Mouse (Mus musculus) retina, postnatal 7 days (tissue): ENCODE results near the gene Hscb.

Source experiments
- DNase-seq: peaks from one replicate; pipeline ENCODE4 v3.0.0-alpha.2; 2012; ENCODE audit warnings: low read depth, low spot score

Gene Hscb

DNA sequence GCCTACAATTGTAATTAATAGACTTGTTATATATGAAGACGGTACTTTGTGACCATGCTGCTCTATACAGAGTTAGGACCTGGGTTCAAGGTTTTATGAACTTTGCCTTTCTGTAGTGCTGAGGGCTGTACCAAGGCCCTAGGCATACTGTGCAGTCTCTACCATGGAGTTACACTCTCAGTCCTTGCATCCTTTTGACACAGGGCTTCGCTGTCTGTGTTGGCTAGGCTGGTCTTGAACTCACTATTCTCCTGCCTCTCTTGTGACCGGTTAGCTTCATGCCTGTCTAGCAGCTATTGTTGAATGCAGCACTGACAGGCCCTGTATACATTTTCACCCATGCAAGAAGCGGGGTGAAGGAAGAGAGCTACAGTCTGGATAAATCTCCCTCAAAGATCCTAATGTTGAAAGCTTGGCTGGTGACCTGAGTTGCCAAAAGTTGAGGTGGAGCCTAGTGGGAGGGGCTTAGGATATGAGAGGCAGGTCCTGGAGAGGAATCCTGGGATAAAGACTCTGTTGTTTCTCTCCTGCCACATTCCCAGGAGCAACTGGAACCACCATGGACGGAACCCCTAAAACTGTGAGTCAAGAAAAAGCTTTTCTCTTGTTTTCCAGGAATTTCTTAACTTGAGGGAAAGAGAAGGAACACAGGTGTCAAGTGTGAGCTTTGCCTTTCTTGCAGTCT is 8.4 kb downstream of the Hscb start:
- no peak for DNase-seq

DNA sequence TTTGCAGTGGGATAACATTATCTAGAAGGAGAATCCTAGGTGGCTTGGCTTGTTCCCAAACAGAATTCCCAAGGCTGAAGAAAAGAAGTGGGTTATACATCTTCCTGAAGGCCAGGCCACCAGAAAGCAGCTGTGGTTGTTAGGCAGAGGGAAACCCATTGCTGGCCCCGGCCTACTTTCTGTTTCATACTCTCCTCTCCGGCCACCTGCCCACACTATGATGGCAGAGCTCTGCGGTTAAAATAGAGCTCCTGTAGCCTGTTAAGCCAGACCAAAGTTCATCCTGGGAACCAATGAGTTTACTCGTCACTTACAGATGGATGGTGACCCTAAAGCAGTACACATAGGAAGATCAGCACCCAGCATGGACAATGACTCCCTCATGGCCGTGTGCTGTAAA is 12.0 kb downstream of the Hscb start:
- DNase-seq: no peak

DNA sequence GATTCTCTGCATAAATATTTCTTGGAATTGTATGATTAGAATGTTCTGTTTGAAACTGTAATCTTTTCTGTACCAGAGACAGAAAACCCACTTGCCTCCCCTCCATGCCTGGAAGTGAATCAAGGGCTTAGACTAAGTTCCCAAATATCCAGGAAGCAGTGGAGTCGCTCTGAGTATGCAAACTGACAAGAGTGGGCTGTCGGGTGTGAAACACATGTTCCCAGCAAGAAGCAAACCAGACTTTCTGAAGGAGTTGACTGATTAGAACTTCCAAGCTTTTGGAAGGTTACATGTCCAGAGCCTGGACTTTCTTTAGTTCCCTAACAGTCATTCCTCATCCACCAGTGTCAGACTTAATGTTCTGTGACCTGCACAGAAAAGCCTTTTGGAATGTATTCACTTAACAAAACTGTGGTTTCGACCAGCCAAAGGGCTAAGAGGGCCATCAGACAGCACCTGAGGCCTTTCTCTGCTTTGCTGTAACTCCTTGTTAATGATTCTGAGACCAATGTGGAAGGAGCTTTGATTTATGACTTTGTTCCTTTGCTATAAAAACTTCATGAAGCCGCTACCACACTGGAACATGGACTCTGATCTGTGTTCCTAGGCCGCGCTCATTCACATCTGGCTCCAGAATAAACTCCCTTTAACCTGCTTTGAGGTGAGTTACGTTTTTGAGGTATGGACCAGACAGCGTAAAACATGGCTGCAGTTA is 12.6 kb downstream of the Hscb start:
- no peak for DNase-seq

DNA sequence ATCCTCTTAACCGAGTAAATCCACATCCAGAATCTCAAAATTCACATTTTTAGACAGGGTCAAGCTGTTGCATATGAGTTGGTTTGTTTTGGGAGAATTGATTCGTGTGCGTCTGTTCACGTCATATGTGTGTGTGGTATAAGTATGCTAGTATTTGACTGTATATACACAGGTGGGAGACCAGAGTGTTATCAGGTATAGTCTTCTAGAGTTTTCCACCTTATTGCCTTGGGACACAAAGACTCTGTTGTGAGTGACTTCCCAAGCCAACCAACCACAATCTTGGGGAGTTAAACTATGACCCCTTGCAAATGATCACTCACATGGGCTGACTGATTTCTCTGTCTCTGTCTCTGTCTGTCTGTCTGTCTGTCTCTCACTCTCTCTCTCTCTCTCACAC is 15.2 kb downstream of the Hscb start:
- DNase-seq: no peak

DNA sequence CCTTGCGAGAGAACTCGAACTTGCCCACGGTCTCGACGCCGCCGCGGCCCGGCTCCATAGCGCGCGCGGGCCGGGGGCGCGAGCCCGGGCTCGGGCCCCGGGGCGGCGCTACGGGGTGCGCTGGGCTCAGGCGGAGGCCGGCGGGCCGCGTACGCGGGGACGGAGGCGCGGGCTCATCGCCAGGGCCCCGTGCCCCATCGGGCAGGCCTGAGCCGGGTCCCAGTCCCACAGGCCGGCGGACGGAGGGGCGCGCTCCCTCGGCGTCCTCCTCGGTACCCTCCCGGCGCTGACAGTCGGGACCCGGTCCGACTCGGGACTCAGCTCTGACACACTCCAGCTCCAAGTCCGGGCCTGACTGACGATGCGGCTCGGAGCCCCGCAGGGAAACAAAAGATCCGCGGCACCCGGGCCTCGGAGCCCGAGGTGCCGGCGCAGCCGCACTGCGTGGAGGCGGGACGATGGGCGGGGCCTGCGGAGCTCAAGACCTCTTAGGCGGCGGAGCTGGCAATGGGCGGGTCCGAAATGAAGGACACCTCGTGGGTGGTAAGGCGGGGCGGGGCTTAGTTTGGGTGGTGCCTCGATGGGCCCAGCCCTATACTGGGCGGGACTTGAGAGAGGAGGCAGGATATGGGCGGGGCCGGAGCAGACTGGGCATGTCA is 29.8 kb downstream of the Hscb start, which contains the start of gene Ulk1:
Gene Ulk1, minus strand, starts transcription at position 431 of the 659 bp plus-strand sequence.
- DNase-seq: peak; percentile 97

DNA sequence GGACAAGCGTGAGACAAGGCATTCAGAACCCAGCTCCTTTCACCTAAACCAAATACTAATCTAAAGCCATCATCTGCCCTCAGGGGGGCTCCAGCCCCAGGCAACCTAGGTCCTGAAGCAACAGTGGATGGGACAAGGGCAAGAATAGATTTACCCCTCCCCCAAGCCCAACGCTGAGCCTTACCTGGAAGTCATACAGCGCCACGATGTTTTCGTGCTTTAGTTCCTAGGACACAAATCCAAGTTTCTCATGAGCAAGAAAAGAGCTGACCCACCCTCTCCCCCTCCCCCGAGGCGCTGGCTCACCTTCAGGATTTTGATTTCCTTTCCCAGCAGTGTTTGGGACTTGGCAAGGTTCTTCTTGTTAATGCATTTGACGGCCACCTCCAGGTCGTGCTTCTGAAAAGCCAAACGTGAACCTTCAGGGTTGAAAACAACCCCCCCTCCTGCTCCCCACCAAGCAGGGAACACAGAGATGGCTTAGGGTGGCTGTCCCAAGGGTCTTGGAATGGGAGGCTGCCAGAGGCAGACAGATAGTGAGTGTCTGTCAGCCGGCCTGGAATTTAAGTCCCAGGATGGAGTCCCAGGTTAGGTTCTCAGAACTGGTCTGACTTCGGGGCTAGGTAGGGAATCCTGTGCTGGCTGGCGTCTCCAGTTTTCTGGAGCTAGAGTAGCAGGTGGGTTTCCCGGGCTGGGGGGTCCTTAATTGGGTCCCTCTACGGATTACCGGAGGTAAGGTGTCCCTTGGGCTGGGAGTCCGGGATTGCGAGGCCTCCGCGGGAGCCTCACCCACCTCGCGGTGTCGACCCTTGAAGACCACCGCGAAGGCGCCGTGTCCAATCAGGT is 30.5 kb downstream of the Hscb start:
- no peak for DNase-seq

DNA sequence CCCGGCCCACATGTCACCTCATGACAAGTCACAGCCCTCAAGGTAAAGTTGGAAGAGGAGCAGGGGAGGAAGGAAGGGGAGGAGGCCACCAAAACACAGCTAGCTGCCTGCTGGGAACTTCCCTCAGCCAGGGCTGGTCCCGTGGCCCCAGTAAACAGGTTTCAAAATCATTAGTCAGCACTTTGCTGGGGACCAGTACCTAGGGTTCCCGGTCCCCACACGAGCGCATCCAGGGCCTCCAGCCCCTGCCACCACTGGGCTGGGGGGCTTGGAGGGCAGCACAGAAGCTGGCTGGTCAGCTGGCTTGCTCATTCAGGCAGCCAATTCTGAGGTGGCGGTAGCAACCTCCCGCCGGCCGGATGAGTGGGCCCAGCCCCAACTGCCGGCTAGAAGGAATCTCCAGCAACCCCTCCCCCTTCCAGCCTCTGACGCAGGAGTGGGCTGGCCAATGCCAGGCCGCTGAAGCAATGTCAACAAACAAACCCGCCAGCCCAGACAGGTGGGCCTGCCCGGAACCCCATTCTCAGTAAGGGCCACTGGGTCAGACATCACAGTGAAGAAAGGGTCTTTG is 31.4 kb downstream of the Hscb start:
- peak; percentile 54 for DNase-seq

DNA sequence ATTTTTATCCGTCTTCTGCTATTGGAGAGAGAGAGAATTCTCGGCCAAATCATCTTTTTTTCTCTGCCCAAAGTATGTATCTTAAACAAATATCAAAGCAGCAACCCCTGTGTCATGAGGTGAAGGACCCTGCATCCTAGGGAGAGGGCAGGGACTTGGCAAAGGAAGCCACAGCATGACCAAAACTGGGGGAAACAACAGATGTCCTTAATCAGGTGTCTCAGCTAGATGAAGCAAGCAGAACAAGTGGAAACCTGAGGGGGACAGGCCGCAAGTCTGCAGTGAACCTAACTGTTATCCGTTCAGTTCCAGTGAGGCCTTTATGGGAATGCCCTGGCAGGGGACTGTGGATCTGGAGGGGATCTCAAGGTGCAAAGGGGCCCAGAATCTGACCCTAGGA is 32.1 kb downstream of the Hscb start:
- DNase-seq: no peak

DNA sequence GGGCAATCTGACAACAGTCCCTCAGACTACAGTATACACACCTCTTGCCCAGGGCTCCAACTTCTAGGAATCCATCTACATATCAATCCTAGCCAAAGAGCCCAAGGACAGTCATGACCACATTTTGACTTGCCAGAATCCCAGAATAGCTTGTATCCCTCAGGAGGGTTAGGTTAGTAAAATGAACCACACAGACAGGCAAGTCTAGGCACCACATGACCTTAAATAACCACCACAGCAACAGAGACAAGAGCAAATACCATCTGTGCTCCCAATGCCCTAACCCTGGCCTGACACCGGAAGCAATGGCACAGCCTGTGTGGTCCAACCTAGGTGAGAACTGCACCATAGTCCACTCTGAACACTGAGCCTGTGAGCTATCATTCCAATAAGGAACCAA is 32.9 kb downstream of the Hscb start:
- no peak for DNase-seq

DNA sequence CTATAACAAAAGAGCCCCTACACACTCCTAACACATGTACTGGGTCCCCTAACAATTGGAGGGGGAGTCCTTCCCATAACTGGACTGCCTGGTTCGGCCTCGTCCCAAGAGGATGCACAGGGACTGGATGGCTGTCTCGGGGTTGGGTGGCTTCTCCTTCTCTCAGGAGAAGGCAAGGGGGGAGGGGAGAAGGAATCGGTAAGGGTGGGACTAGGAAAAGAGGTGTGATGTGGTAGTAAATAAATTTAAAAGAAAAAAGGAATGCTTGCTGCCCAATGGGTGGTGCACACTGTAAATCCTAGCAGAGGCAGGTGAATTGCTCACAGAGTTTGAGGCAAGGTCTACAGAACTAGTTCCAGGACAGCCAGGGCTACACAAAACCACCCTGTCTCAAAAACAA is 33.4 kb downstream of the Hscb start:
- no peak for DNase-seq

DNA sequence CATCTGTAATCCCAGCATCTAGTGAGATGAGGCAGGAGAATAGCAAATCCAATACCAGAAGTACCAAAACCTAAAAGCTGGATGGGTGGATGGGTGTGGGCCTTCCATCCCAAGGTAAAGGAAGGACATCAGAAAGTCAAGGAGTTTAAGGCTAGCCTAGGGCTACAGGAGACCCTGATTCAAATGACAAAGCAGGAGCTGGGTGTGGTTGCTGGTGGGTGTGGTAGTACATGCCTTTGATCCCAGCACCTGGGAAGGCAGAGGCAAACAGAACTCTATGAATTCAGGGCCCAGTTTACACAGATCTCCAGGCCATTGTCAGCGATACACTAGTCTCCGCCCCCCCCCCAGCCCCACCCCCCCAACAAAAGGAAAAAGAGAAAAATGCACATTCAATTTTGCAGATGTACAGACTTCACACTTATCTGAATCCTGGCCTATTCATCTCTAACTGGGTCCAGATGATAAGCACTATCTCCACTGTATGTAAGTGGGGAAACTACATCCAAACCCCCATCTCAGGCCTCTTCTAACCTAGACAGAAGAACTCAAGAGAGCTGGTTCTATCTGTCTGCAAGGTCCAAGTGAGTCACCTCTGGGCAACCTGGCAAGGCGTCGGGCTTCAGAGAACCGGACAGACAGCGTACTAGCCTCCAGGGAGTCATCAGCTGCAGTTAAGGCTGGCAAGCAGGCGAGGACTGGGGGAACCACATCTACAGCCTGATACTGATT is 35.4 kb downstream of the Hscb start:
- DNase-seq: no peak

DNA sequence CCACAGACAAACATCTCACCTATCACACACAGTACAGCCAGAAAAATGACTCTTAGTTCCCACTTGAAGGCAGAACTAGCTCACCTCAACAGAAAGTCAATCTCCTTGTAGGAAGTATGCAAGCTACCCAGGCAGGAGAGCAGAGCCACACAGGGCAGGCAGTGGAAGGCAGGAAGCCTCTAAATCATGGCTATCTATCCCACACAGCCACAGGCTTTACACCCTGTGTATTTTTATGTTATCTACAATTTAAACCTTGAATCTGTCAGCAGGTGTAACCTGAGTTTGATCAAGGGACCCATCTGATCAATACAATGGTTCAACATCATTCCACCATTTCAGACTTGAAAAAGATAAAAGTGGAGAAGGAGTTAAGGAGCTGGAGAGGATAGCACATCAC is 36.8 kb downstream of the Hscb start:
- no peak for DNase-seq

DNA sequence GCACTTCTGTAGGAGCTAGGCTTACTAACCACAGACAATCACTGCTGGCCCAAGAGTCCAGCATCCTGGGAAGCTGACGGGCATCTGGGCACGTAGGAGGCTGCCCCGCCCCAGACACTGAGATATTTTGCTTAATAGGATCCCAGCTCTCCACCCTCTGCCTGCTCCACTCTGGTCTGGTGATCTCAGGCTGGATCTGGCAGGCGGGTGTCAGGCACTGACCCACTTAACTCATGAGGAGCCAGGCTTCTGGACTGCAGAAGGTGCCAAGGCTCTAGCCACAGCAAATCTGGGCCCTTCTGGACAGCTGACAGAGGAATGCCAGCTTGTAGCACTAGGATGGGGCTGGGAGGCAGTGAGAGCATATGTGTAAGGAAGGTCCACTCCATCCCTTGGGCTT is 37.4 kb downstream of the Hscb start:
- no peak for DNase-seq

DNA sequence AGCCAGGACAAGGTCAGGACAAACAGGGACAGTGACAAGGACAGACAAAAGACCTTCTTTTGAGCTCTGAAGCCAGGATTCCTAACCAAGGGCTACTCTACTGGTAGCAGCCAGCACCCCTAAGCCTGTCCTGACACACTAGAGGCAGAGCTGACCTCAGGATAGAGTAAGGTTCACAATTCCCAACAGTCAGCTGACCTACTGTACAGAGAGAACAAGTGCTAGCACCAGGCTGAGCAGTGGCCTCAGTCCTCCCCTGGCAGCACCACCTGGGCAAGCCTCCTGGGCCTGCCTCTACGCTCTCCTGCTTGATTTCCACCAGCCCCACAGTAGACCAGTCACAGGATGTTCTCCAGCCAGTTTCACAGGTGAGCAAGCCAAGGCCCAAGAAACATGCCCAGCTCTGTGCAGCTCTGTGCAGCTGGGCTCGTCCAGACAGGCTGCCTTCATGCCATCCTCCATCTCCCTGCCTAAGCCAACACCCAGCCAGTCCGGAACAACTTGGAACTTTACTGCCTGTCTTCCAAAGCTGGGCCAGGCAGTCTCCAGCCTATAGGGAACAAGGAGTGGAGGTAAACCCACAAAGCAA is 38.4 kb downstream of the Hscb start:
- no peak for DNase-seq

DNA sequence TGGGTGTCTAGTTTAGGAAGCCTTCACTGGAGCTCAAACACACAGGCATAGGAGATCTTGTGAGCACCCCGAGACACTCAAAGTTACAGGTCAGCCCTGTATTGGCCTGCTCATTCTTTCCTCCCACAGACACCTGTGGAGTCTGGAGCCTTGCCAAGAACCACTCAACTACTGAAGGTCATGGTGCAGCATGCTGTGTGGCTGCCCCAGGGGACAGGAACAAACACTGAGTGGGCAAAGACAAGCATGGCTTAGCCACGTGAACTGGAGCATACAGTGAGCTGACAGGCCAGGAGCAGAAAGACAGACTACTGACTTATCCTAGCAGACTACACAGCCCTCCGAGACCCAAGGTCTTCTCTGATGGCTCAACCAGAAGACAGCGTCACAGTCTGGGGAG is 41.9 kb downstream of the Hscb start:
- DNase-seq: no peak

DNA sequence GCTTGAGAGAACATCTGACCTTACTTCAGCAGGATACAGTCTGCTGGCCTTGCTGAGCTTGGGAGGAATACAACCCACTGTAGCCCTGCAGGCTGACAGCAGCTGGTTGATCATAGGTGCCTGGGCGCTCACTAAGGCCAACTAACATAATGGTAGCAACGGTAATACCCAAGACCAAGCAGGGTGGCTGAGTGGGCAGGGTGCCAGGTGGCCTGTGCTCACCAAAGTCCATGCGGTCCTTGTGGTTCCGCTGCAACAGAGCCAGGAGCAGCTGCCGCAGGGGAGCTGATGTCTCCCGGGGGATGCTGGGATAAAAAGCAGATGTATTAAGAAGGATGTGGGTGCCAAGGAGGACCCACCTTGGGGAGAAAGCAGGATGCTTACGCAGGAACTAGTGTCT is 45.2 kb downstream of the Hscb start:
- DNase-seq: no peak

DNA sequence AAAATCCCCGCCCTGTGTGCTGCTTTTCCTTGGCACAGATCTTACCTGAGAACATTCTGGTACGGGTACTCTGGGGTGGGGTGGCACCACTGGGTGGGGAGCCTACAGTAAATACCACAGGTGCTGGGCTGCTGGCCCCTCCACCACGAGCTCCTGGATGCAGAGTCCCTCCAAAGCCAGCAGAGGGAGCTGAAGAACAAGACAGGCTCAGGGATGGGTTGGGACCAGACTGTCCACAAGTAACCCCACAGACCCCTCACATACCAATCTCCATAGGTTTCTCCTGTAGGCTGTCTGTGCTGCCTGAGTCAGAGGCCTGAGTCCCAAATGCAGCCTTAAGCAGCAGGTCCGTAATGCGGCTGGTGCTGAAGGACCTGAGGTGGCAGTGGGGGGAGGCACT is 50.9 kb downstream of the Hscb start:
- DNase-seq: peak; percentile 54

DNA sequence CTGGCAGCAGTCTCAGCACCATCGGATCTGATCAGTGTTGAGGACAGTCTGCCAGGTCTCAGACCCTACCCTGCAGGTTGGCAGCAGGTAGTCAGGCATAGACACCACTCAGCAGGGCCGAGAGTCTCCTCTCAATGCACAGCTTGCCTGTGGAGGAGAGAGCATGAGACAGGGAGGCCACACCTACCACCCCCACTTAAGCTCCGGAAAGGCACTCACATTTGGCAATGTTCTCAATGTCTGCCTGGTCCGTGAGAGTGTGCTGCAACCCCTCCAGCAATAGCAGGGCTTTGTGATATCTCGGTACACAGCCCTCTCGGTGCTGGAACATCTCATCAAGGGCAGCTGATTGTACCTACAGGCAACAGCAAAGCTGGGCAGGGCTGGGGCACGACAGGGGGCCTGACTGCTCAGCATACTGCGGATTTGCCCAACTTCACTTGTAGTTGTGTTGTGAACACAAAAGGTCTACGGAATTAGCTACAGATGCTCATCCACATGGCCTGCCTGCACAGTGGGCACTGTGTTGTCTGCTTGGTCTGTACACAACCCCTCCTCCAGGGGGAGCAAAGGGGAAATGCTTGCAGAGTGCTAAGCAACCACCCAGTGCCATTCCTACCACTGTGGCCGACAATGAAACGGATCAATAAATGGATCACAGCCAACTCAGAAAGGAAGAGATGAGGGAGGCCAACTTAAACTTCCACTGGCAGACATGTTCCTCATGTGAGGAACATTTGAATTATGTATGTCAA is 53.3 kb downstream of the Hscb start:
- DNase-seq: no peak

DNA sequence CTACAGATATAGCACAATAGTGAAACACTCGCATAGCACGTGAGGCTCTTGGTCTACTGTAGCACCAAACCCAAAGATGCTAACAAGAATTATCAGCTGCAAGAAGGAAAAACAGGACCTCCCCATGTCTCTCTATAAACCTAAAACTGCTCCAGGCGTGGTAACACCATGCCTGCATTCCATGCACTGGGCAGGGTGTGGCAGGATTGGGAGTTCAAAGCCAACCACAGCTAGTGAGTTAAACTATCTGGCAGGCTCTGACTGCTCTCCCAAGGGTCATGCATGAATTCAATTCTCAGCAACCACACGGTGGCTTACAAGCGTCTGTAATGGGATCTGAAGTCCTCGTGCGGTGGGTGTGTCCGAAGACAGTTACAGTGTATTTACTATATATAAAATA is 56.4 kb downstream of the Hscb start:
- no peak for DNase-seq
